Mouse (Mus musculus) embryo, embryonic 10 days (tissue): ENCODE measurements around the gene Xirp2.
A peak's percentile ranks its signal among the peaks of the same experiment; 100 is the strongest.

Experiments used
- DNase-seq: peaks from one replicate; pipeline ENCODE4 v3.0.0-alpha.2; 2015; ENCODE audit warnings: low spot score

The Xirp2 gene

GRCm38 (mm10) chr2:67564851-67565479 is 119.2 kb downstream of the Xirp2 start:
- peak; percentile 82 for DNase-seq

GRCm38 (mm10) chr2:67565480-67566331 is 119.9 kb downstream of the Xirp2 start, which contains the start of gene B3galt1:
B3galt1 (plus strand) TSS chr2:67565871.
- peak; percentile 91 for DNase-seq

DNA sequence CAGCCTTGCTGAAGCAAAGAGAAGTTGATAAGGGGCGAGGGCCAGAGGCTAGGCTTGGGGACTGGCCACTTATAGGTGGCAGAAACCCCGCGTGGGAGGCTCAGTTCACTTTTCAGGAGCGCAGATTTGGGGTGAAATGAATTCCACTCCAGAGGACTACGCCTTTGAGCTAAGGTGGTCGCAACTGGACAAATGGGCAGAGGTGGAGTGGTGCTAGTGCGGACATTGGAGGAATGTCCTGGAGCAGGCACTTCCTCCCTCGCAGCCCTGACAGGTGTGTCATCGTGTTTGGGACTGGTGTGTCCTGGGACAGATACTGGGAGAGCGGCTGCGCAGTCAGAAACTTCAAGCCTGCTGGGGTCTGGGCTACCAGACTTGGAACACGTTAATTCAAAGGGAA is 120.8 kb downstream of the Xirp2 start:
- DNase-seq = peak; percentile 12

DNA sequence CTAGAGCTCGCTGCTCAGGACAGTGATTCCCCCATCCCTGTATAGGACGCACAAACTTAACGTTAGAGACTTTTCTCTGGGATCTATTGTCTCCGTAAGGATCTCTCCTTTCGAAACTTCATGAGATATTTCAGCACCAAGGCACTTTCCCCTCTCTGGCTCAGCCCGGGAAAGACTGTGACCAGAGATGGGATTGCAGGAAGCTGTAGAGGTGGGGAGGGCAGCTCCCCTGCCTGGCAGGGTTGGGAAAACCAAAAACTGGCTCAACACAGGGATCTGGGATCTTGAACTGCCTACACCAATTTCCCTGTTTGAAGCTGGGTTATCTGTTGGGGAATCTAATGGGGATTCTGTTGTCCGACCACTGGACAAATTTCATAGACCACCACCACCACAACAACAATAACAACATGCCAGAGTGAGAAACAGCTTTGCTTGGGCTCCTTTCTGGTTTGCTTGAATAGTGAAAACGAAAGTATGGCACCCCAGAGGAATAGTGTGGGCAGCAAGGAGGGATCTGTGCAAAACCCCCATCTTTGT is 121.4 kb downstream of the Xirp2 start:
- peak; percentile 26 for DNase-seq
